ENCODE assay signal across 14 mouse cellular contexts in genomic region chrX:50625336-50625735, GRCm38 (mm10).
"Had no signal": no experiment of that assay in that cellular context is flagged by ENCODE, and none has a peak within 500 bp of the region (broad histone marks: within the 10 kb centered on the region; RNA-seq: fewer than 3 reads in every experiment).

No protein-coding gene starts in this region.

- DNase-seq: gastrocnemius, postnatal 14 days; gastrocnemius, postnatal 36 days; heart, adult 11 months; heart, adult 2 months; heart, postnatal 14 days; heart, postnatal 36 days; kidney, adult 11 months; kidney, adult 2 months; kidney, adult 9 months; kidney, postnatal 14 days; kidney, postnatal 36 days; layer of hippocampus, adult 9-11 months; layer of hippocampus, postnatal 36 days; left cerebral cortex, postnatal 4 days had no signal
